ENCODE assay signal across 10 mouse cellular contexts in the genomic region with DNA sequence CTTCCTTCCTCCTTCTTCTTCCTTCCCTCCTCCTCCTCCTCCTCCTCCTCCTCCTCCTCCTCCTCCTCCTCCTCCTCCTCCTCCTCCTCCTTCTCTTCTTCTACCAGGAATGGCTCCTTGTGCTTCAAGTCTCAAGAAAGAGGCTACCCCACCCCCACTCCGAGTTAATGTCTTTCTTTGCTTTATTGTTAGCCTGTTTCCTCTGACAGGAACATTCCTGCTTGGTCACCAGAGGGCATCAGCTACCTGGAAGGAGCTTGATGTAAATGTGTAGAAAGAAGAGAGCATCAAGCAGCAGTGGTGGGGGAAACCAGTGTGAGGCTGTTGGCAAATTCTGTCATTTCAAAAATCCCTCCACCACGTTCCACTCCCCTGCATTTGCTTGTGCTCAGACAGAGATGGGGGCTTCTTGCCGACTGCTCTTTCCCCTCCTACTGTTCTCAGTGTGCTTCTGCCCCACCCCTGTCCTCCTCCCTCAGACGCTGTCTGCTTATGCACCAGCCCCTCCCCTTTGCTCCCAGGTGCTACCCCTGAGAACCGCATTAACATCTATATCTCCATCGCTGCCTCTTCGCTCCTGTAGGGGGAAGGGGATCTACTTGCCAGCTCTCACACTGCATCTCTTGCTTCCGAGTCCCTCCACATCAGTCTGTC. TPM values are rescaled to one million over a fixed set of nuclear protein-coding genes. Genes with fewer than 3 reads are reported as not detected.
A peak's percentile ranks its signal among the peaks of the same experiment; 100 is the strongest.
DNase-seq lines count a peak whose midpoint lies in the region; ATAC-seq lines count a peak whose summit lies in the region.
"Had no signal": no experiment of that assay in that cellular context is flagged by ENCODE, and none has a peak within 500 bp of the region (broad histone marks: within the 10 kb centered on the region; RNA-seq: fewer than 3 reads in every experiment).

No protein-coding gene starts in this region.

- intact Hi-C loops in heart, postnatal 10 days (cut with DNase I) = loop anchor here (10.0 kb wide), 1 partner anchor 467 kb away; no protein-coding TSS in a partner anchor
- intact Hi-C loops in heart, postnatal 14 days (cut with DNase I) = loop anchor here (1.0 to 10.0 kb wide), 2 partner anchors 315 to 467 kb away; no protein-coding TSS in a partner anchor

- ATAC-seq in limb, embryonic 11.5 days (ENCODE audit: insufficient number of reproducible peaks, low FRiP score, low TSS enrichment, low read depth) = no peak

- H3K4me2 ChIP-seq in limb, embryonic 11.5 days (ENCODE audit: low read depth, severe bottlenecking) = no peak overlapping the region

- H3K36me3 ChIP-seq in limb, embryonic 11.5 days (ENCODE audit: control insufficient read depth, insufficient read depth, low read length) = no peaks in the 10 kb centered on the region

- H3K27me3 ChIP-seq in limb, embryonic 11.5 days (ENCODE audit: control insufficient read depth, insufficient read depth, low read length) = peaks cover 7% of the 10 kb centered on the region; the same call in 1 of the 2 replicates

- WGBS in limb, embryonic 11.5 days = 17% methylated on average over 8 of the region's 8 CpGs

- no peaks in the 10 kb centered on the region for H3K9me3 ChIP-seq in limb, embryonic 11.5 days (ENCODE audit: control insufficient read depth, low read length)

- H3K4me1 ChIP-seq in limb, embryonic 11.5 days (ENCODE audit: control insufficient read depth, insufficient read depth, low read length) = no peaks in the 10 kb centered on the region

- H3K4me3 ChIP-seq in limb, embryonic 11.5 days (ENCODE audit: low read depth, low read length) = no peak overlapping the region
- H3K4me3 ChIP-seq: myocyte had no signal

- H3K9ac ChIP-seq in limb, embryonic 11.5 days (ENCODE audit: low read length) = no peak overlapping the region

- DNase-seq in heart, postnatal 10 days = peak; percentile 16 to 25
- no peak for DNase-seq in heart, postnatal 14 days
- peak; percentile 61 for DNase-seq in urinary bladder, postnatal 14 days (ENCODE audit: low spot score)
- no peak for DNase-seq in urinary bladder, postnatal 4 days (ENCODE audit: low spot score in 2 of 2)
- DNase-seq in limb, embryonic 11.5 days (ENCODE audit: low spot score) = peak; percentile 27
- no peak for DNase-seq in right cerebral cortex, postnatal 4 days
- DNase-seq in thymus, postnatal 25 days = no peak
- DNase-seq in frontal cortex, postnatal 25 days (ENCODE audit: low spot score in 2 of 2) = no peak
- DNase-seq: cerebellum, adult 11 months had no signal

- H3K27ac ChIP-seq in limb, embryonic 11.5 days (replicated peaks; ENCODE audit: low read depth, low read length) = no peak overlapping the region

RNA-seq across cellular contexts. Expression of a gene that starts 32.5 kb away (rescaled TPM):
- total RNA-seq in heart, postnatal 10 days (2021) = 100 to 1,000 TPM; 106 to 117 TPM
- 100 to 1,000 TPM; 133 to 134 TPM for total RNA-seq in heart, postnatal 14 days (2021)
- 232 and 249 TPM in 2 replicates for polyA plus RNA-seq in limb, embryonic 11.5 days (2014; fragmentation: Nextera tagmentation; extraction: Ambion mirVana)

RNA-seq across cellular contexts. Expression of a gene that starts 43.1 kb away (rescaled TPM):
- total RNA-seq in heart, postnatal 10 days (2021) = 1 to 10 TPM; 1.8 to 2.6 TPM
- total RNA-seq in heart, postnatal 14 days (2021) = 1 to 10 TPM; 1.6 to 1.7 TPM
- 0.78 and 1.1 TPM in 2 replicates for polyA plus RNA-seq in limb, embryonic 11.5 days (2014; fragmentation: Nextera tagmentation; extraction: Ambion mirVana)

Comparison
In these comparisons a context has a peak if more than half of its experiments do, and no peak if none do; other contexts are left out.
1. DNase-seq: peak in heart, postnatal 10 days (2 of 2), urinary bladder, postnatal 14 days (single experiment) and limb, embryonic 11.5 days (single experiment); none in heart, postnatal 14 days (0 of 2), urinary bladder, postnatal 4 days (0 of 2), right cerebral cortex, postnatal 4 days (single experiment), thymus, postnatal 25 days (single experiment) and frontal cortex, postnatal 25 days (0 of 2).